Mouse (Mus musculus) mesoderm, embryonic 11.5 days (tissue): ENCODE data around the gene Gm49450.
A peak's percentile ranks its signal among the peaks of the same experiment; 100 is the strongest.

Source experiments
- DNase-seq: peaks from one replicate; pipeline ENCODE4 v3.0.0-alpha.2; 2012; ENCODE audit warnings: low read depth, low spot score

The Gm49450 gene

DNA sequence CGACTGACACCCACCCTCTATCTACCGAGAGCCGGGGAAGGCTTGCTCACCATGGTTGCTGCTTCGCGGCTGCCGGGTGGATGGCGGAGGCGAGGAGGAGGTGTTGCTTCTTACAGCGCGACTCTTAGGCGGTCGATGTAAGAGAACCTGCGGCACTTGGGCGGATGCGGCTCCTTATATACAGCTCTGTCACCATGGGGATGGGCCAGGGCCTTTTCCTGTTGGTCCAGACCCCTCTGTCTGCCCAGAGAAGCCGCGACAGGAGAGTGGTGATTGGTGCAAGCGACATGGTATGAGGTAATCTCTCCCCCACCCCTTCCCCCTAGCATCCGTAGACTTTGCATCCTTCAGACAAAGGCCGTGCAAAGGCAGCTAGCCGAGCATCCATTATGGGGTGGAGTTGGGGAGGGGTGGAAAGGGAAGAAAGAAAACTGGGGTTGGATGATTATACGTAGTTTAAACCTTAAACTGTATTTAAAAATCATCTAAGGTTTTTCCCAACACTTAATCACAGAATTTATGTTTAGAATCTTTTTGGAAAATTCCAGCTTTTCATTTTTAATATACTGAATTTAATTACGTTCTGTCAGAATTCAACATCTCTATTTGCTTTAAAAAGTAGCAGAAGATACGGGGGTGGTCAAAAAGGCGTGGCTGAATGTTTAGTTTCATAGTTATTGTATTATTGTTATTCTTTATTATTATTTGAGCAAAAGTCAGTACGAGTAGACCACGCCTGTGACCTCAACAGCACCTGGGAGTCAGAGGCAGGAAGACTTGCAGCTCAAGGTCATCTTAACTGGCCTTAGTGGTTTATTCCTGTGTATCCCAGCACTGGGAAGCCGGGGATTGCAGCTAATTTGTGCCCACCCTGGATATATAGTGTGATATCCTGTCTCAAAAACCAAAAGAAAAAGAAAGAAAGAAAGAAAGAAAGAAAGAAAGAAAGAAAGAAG, at the start of gene Gm49450, which contains the start of gene Tuba1a:
Gene Gm49450 (minus strand): TSS at position 151 of the 956 bp plus-strand sequence.
Gene Tuba1a (minus strand): TSS at position 303 of the 956 bp plus-strand sequence.
- peak; percentile 99 for DNase-seq

DNA sequence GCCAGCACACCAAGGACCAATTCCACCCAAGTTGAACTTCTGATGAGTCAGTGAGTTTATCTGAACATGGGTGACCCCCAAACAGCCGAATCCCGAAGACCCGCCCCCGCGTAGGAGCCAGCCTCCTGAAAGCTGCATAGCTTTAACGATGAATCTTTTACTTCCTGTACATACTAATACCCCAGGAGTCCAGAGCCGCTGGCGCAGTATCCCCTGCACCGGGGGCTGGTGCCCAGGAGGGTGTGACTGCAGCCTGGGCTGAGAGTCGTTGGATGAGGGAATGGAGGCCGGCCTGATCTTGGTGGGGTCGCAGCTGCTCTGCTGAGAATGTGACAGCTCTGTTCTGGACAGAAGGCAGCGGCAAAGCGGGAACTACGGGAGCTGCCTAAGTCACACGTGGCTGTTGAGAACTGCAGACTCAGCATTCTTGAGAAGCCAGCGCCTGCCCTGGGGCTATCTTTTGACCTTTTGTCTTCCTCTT, 48.1 kb upstream of the Gm49450 start:
- DNase-seq = no peak

DNA sequence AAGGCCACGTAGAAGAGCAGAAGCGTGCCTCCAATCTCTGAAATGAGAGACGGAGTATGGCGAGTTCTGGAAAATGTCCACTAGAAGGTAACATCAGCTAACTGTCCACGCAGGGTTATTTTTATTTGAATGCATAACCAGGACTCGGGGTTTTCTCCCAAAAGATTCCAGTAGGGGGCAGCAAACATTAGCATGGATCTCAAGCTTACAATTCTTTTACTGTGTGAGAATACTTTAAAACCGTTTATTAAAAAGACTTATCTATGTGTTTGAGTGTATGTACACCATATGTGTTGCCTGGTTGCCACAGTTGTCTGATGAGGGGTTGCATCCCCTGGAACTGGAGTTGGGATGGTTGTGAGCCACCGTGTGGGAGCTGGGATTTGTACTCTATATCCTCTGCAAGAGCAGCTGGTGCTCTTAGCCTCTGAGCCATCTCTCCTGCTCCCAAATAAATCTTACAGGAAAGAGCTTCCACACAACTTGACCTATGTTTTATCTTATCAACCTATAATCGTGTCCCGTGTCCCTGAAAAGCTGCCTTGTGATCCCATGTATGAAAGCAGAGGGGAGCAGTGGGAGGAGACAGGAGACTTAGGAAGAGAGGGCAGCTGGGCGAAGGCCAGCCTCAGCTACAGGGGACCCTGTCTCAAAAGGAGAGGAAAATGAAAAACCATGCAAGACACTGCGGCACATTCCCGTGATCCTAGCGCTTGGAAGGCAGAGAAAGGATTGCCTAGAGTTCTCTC, 47.4 kb upstream of the Gm49450 start:
- DNase-seq = peak; percentile 67

DNA sequence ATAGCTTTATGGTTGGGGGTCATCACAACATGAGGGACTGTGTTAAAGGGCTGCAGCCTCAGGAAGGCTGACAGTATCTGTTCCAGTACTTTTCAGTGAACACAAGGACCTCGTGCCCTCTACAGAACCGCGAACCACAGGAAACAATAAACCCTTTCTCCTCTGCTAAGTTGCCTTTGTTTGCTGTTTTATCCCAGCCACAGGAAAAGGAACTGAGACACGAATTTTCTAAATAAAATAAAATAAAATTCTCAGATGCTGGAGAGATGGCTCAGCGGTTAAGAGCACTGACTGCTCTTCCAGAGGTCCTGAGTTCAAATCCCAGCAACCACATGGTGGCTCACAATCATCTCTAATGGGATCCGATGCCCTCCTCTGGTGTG, 45.4 kb upstream of the Gm49450 start:
- no peak for DNase-seq

DNA sequence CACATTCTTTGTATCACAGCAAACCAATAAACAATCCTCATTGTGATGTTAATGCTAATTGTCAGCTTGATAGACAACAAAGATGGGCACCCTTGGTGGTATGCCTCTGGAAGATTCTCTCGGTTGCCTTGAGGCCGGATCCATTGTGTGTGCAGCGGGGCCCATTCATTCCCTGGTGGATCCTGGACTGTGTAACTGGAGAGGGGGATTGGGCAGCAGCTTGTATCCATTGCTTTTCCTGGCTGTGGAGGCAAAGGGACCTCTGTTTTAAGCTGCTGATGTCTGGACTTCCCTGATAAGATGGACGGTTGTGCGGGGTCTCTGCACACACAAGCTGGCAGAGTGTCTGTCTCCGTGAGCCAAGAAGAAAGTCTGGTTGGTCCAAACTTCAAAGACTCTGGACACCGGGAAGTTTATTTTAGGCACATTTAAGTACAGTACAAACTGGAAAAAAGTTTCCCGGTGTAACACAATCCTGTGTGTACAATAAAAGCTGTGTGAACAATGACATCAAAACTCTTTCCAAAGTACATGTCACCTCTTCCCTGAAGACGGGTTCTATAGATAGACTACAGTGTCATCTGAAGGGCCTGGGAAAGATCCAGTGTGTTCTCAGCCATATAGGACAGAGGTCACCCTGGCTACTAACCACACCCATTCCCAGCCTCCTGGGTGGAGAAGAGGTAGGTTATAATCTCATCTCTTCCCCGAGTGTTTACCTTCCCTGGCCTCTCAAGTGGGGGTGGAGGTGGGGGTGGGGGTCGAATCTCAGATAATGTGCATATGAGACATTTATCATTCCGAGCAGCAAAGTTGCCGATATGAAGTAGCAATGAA, 44.8 kb upstream of the Gm49450 start:
- no peak for DNase-seq

DNA sequence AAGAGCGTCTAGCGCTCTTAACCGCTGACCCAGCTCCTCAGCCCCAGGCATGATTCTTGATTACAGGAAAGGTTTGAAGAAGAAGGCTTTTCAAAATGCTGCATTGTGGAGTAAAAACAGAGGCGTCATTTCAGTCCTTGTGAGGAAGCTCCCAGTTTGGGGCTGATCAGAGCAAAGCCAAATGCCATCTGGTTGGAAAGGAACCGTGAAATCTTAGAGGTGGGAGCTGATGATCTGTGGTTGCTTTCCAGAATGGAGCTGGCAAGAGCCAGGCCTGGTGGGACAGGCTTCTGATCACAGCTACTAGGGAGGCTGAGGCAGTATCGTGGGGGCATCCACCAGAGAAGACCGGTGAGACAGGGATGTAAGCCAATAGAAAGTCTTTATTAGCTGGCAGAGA, 43.5 kb upstream of the Gm49450 start:
- no peak for DNase-seq

DNA sequence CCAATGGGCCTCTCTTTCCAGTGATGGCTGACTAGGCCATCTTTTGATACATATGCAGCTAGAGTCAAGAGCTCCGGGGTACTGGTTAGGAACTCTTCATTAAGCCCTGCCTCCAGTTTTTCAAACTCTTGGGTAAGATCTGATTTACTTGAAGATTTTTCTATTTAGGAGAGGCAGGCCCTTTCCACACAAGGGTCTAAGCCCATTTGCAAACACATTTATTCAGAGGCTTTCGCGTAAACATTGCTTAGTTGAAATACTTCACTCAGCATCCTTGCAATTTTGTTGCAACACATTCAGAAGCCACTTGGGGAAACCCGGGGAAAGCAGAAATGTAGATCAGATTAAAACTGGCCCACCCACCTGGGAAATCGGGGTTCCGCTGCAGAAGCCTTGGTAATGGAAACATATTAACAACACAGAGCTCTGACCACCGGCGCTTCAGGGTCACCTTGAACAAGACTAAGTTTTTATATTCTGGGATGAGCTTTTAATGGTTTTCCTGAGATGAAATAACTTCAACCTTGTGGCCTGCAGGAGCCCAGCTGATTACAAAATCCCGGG, 41.7 kb upstream of the Gm49450 start:
- DNase-seq = no peak

DNA sequence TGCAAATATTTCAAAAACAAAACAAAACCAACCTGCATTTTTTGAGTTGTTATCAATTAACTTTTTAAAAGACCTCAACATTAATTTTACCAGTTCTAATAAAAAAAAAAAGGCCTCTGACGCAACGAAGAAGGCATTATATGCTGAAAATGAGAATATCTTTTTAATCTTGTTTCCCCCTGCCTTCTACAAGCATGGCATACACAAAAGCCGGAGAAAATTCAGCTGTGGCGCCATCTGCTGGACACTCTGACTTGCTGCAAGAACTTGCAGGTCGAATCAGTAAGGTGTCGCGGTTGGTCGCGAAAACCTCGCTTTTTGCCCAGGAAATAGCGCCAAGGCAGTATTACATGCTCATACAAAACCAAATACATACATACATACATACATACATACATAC, 40.5 kb upstream of the Gm49450 start:
- DNase-seq = peak; percentile 94

DNA sequence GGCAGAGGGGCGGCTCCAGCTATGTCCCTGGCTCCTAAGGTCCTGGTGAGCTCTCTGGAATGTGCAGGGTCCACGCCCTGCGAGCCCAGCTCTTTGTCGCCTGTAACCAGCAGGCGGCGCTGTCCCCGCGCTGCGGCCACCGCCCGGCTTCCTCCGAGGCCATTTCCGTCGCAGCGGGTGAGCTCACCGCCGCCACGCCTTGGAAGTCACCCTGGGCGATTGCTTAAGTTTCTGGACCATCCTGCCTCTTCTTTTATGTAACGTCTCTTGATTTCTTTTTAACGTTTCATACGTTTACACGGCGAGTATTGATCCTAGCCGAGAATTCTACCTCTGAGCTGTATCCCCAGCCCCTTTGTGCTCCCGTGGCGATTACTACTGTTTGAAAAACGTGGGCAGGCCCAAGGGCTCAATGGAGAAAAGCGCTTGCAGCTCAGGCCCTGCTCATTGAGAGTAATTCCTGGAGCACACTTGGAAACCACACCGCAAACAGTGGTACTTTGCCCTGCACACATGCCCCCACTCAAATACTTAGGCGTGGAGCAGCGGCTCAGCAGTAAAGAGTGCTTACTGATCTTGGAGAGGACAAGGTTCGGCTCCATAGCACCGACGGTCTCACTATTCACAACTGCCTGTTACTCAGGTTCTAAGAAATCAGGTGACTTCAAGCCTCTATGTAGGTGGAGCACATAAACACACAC, 39.9 kb upstream of the Gm49450 start:
- peak; percentile 97 for DNase-seq

DNA sequence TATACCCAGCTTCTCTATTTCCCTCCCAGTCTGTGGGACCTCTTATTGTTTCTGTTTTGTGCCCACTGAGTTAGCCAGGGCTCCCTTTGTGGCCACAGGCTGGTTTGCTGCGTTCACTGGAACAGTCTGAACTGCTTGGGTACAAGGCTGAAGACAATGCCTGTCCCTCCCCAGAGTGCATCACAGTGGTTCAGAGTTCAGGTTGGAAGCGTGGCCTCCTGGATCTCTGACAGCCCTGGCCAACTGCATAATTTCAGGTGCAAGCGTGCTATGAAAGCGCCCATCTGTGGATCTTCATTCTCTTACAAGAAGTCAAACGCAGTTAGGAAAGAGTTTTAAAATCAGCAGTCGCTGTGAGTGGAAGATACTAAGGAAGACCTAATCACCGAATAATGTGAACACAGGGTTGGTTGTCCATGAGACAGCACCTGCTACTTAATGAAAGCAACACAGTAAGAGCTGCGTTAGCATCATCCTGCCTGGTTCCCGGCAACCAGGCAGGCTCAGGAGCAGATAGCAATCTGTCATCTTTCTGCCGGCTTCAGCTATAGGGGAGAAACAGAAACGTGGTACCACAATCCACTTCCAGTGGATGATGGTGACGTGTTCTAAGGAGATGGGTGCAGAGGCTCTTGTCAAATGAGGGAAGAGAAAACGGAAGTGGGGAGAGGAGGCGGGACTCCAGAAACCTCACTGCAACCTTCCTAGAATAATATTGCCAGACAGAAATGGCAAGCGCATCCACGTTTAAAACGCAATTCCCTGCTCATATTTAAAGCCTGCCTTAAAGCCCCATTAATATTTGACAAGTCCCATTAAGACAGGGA, 38.9 kb upstream of the Gm49450 start:
- DNase-seq = no peak

DNA sequence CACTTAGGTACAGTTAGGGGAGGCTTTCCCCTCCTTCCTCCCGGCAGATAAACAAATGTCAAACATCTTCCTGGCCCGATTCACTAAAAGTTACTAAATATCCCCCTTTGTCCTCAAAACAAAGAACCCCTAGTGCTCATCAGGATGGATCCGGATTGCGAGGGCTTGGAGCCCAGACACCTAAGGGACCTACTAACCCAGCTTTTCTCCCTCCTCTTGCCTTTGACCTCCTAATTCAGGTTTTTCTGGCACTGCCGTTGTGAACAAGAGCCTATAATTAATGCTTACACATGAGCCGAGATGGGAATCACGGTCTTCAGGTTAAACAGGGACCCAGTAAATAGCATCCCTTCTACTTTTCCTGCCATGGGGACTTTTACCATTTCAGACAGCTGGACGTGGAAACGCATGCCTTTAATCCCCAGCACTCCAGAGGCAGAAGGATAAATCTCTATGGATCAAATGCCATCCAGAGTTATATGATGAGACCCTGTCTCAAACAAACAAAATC, 38.2 kb upstream of the Gm49450 start:
- no peak for DNase-seq

DNA sequence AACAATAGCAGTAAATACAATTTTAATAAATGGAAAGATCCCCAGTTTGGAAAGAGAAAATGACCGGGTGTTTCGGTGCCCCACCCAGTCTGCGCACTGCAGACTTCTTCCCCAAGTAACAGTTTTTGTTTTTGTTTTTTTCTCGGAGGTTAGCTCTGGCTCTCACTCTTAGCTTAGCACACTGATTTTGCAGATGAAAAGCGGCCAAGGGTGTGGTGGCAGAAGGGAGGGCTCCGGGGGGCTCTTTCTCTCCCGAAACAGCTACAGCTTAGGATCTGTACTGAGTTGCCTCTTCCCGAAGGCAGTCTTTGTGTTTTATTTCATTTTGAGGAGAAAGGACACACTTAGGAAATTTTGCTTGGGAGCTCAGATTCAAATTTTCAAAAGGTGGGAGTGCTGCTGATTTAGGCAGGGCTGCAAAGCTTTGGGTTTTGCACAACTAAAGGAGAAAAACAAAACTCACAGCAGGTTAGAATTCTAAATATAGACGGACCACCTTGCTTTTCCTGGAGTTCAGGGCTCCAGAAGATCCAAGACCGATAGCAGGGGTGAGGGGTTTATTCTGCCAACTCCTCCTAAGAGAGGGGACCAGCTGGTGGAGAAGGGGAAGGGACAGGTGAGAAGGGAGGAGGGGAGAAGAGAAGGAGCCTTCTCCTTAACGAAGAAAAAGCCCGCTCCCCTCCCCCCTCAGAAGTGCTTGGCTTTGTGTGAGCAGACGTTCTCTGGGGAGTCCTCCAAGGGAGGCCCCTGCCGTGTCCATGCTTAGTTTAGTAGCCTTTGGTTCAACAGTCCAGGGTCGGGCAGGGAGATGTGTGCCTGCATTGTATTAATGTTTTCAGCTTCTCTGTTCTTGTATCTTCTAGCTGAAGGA, 37.6 kb upstream of the Gm49450 start:
- no peak for DNase-seq

DNA sequence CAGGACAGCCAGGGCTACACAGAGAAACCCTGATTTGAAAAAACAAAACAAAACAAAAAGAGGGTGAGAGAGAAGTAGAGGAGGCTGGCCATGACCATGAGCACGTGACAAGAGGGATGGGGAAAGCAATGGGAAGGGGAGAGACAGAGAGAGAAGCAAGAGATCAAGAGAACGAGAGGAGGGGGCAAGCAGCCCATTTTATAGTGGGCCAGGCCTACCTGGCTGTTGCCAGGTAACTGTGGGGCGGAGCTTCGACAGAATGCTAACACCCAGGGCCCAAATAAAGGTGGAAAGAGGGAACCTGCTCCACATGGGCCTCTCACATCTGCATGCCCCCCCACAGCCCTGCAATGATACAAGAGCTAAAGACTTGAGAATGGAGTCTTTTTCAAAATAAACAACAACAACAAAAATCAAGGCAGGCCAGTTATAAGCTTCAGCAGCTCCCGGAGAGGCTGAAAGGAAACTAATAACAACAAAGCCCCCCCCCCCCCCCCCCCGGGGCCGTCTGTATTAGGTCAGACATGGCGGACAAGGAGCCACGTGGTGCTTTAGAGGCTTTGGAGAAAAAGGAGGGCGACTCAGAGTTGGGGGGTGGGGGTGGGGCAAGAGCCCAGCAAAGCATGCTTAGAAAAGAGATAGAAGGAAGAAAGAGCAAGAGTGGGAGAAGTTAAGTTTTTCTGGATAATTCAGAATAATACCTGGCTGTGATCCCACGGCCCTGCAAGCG, 36.5 kb upstream of the Gm49450 start:
- DNase-seq = no peak

DNA sequence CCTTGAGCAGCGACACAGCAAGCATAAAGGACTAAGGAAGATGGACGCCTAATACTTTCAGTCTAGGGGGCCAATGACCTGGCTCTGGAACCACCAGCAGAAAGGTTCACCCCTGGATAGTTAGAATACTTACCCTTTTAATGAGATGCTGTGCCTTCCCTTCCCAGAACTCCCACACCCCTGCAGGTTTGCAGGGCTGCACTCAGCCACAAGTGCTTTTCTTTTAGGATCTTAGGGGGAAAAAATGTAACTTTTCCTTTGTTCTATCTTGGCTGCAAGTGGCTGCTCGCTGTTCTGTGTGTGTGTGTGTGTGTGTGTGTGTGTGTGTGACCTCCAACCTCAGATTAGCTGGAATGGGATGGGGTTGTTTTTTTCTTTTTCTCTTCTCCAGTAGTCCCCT, 35.4 kb upstream of the Gm49450 start:
- DNase-seq = no peak

DNA sequence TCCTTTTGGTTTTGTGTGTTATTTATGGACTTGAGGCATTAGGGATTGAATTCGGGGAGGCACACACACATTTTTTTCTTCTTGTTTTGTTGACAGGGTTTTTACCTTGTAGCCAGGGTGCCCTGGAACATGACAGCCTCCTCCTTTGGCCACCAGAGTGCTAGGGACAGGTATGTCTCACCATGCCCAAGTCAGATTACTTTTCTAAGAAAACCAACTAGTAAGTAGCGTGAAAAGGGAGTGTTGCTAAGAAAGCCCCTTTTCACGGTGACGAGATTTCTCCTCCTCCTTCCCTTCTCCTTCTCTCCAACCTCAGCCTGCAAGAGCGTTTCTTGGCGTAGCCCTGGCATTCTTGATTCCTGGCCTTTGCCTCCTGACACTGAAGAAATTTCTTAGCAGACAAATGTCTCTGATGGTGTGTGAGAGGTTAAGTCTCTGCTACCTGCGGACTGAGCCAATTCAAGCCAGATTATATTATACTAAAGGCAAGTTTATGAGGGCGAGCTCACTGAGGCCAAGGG, 34.4 kb upstream of the Gm49450 start:
- DNase-seq = no peak

DNA sequence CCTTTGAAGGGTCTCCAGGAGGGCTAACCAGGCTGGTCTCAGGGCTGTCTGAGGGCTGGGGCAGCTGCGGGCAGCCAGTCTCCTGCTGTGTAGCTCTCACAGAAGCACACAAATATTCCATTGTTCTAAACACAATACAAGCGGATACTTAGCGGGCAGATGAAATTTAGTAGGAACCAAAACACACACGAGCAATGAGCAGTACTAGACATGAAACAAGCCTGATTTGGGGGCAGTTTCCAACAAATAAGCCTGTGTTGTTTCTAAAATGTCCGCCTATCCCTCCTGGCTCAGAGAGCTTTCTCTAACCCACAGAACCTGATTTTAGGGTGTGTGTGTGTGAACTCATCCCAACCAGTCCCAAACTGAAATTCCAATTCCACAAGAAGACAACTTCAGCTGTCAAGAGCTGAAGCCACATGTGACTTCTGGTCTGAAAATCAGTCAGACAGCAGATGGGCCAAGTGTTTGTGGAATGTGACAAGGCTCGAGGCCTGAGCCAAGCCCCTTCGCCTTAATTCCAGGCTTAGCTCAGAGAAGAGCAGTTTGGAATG, 33.8 kb upstream of the Gm49450 start:
- DNase-seq = no peak

DNA sequence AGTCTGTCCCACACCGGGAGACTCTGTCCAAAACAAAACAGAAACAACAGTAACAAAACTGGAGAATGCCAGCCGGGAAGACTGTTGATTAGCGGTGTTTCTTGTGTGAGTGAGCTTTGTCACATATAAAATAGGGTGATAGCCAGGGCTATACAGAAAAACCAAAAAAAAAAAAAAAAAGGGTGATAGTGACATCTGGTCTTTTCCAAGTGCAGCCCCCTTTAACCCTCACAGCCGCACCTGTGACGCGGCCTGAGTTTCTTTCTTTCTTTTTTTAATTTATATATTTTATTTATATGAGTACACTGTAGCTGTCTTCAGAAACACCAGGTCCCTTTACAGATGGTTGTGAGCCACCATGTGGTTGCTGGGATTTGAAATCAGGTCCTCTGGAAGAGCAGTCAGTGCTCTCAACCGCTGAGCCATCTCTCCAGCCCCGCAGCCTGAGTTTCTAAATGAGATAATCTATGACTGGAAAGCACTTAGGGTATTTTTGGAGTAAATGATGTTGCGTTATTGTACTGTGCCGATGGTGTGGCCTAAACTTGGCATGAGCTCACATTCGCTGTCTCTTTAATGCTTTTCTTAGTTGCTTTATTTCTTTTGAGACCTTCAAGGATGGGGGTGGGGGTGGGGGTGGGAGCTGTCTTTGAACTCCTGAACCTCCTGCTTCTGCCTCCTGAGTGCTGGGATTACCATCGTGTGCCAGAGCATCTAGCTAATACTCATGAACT, 32.8 kb upstream of the Gm49450 start:
- DNase-seq = no peak
